Mouse (Mus musculus) megakaryocyte progenitor cell, adult 5-6 weeks (primary cell): Measurements from ENCODE around the gene Armc2. TPM values are rescaled to one million over a fixed set of nuclear protein-coding genes. Genes with fewer than 3 reads are reported as not detected.

Experiments used
- ATAC-seq: replicated peaks from 2 replicates; pipeline ENCODE4 v1.8.0; 2016; ENCODE audit warnings: mild to moderate bottlenecking, moderate TSS enrichment, inconsistent platforms; ENCODE audit not compliant: poor library complexity
- total RNA-seq, 2 experiments: library from RNA; stranded (forward) in 1 of 2; stranded (reverse) in 1 of 2; fragments of 157-497, 149-512 nt in 1 of 2; fragments of 200-1000 nt in 1 of 2; gene quantifications; 2 replicates each; pipeline versions ENCODE4 v1.2.3 to v1.2.4; 2015 to 2017

Gene Armc2
- total RNA-seq, 2 experiments from 2014 or later: 0.46 to 1.7 TPM

DNA sequence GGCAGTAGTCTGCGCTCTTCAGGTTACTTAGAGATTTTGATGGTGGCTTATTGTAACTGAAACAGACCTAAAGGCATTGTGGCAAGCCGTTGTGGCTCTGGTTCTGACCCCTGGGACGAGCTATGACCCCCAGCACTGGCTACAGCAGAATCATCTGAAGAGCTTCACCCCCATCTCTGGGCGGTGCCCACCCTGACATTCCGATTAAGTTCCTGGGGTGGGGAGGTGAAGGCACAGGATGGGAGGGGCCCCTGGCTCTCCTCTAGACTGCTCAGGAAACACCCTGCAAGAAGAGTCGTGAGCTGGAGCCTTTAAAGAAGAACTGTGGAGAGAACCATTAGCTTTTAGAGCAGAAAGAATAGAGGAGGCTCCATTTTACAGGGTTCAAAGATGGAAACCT lies 6.2 kb upstream of the Armc2 start:
- ATAC-seq: no peak

DNA sequence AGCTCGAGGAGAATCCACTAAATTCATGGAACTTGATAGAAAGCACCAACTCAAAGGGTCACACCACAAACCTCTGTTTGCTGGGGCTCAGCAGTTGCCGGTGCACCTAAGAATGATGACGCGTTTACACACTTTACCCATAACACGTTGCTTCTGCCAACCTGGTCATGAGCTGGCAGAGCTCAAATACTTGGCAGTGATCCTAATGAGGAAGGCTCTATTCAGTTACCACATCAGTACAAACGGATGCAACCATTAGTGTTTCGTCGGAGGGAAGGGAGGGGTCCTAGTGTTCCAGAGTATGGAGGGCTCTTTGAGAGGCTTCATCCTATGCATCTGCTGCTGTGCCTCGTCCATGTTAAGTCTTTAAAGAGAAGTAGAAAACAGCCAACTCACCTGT lies 3.3 kb upstream of the Armc2 start:
- no peak; the same call in 1 of the 2 replicates for ATAC-seq

DNA sequence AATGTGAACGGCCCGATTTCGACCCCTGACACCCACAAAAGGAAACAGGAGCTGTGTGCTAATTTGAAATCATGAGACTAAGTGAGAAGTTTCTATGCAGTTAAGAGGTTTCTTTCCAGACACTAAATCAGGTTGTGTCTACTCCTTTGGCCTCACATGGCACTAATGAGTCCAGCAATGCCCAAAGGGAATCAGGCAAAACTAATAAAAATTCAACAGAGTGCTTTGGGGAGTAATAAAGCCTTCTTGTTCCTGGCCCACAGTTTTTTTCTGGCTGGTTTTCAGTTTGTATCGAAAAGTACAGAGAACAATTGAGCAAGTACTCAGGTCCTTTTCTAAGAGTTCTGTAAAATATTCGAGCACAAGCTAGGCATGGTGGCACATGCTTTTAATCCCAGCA lies 4.2 kb downstream of the Armc2 start:
- no peak for ATAC-seq

GRCm38 (mm10) chr10:42010761-42011435 lies 7.3 kb downstream of the Armc2 start:
- ATAC-seq: no peak

GRCm38 (mm10) chr10:42005259-42005658 lies 13.0 kb downstream of the Armc2 start:
- ATAC-seq: 0 out of 2 replicates have a peak, but pooled peaks have one; percentile 17

DNA sequence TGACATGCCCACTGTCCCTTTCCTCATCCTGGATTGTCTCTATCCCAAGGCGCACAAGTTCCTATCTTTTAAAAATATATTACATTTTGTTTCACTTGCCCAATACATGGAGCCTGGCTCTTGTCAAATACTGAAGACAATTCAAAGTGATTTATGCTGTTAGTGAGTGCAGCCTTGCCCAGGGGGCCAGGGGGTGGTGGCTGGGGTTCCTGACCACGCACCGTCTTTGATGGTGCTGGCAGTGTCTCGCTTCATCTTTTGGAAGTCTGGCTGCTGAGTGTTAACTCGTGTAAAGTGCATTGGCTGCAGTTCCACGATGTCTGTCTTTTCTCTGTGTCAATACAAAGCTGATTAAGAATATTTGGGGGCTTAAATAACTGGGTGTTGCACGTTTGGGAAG lies 13.6 kb downstream of the Armc2 start:
- no peak for ATAC-seq

DNA sequence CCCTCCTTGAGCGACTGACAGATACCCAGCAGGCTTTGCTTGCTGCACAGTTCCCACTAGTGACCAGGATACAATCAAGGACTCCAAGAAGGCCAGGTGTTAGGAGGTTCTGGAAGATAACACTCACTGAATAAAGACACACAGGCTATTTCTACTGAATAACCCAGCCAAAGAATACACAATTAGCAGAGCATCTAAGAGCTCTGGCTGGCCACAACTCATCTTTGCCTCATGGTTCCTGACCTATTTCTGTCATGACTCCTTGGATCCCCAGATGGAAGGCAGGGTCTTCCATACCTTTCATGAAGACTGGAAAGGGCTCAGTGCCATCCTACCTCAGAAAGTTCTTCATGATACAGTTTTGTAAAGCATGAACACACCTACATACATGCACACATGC lies 14.2 kb downstream of the Armc2 start:
- no peak for ATAC-seq

DNA sequence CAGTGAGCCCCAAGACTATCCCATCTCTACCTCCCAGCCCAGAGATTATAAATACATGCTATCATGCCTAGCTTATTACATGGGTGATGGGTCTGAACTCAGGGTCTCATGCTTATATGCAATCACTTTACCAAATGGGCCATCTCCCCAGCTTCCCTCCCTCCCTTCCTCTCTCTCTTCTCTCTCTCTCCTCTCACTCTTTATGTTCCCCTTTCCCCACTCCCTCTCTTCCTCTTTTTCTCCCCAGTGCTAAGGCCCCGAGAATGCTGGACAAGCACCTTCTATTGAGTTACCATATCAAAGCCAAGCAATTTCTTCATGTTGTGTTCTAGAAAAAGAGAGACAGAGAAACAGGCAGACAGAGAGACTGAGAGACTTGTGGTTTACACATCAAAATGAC lies 14.7 kb downstream of the Armc2 start:
- ATAC-seq: peak; percentile 69

- ATAC-seq: no peak
Measured at GRCm38 (mm10) chr10:42002436-42002835, 15.8 kb downstream of the Armc2 start.

DNA sequence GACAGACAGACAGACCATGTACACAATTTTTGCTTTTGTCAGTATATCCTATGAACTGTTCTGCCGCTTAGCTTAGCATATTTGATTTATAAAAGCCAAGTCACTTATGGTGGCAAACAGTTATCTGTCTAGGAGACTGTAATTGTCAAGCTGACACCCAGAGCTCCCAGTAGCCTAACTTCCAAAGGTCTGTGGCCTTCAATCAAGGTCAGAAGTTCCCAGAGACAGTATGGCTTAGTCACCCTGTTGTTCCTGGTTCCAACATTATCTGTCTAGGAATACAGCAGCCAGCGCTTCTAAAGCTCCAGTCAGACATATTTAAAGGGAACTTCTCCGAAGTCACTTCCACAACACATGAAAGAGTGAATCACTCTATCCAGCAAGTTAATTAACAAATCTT lies 17.0 kb downstream of the Armc2 start:
- no peak for ATAC-seq

GRCm38 (mm10) chr10:41997691-41998178 lies 20.5 kb downstream of the Armc2 start:
- ATAC-seq: no peak

DNA sequence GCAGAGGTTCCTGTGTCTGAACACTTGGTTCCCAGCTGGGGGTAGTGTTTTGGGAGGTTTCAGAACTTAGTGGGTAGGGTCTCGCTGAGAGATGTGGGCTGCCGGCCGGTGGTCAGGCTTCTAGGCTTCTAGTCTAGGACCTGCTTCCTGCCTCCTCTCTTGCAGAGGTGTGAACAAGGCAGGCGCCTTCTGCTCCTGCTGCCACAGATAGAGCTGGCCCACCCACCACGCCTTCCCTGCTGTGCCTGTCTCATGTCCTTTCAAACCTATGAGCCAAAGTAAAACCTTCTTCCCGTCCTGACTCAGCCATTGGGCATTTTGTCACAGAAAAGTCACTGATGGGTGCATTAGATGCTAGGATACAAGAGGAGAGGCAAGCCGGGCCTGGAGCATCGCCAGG lies 22.1 kb downstream of the Armc2 start:
- no peak for ATAC-seq

DNA sequence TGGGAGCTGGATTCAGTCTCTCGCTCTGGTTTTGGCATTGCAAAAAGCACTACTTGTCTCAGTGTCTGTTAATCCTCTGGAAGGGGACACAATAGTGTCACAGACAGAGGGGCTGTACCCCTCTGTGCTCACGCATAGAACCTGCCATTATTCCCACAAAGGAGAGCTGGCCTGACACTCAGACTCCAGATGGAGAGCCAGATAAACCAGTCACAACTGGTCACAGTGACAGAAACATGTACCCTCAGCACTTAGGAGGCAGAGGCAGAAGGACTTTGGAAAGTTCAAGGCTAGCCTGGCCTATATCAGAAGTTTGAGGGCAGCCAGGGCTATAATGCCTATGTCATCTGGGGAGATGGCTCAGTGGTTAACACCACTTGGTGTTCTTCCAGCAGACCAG lies 23.2 kb downstream of the Armc2 start:
- ATAC-seq: no peak

- ATAC-seq: no peak
Measured at GRCm38 (mm10) chr10:41994578-41994977, 23.7 kb downstream of the Armc2 start.

- ATAC-seq: no peak
Measured at GRCm38 (mm10) chr10:41992059-41992440, 26.2 kb downstream of the Armc2 start.

GRCm38 (mm10) chr10:41991364-41992058 lies 26.7 kb downstream of the Armc2 start:
- no peak for ATAC-seq

GRCm38 (mm10) chr10:41990896-41991295 lies 27.3 kb downstream of the Armc2 start:
- ATAC-seq: no peak

DNA sequence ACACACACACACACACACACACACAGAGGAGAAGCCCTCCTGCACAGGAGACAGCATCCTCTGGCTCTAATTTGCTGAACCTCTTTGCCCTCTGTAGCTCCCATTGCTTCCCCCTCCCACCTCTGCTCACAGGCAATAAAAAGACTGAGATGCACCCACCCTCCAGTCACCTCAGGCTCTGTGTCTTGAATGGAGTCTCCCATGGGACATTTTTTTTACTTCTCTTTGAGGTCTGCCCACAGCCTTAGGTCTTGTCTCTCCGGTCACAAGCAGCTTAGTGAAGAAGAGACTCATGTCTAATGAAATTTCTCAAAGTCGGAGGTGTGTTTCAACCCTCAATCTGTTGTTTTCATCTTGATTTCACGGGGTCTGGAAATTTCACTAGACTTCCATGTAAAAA lies 29.3 kb downstream of the Armc2 start:
- no peak for ATAC-seq

DNA sequence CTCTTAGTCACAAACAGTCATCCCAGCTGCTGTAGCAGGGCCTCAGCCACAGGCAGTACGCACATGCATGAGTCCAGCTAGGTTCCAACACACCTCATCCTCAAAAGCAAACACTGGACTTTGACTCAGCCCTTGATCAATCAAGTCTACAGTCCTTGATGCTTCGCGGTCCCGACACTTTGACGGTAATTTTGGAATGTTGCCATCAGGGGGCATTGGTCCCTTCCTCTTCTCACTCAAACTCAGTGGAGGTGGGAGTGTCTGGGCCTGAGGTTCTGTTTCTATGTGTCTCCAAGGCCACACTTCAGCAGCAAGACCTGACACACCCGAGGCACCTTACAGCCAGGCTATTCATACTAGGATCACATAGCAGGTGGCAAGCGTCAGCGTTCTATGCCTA lies 32.1 kb downstream of the Armc2 start:
- no peak for ATAC-seq

DNA sequence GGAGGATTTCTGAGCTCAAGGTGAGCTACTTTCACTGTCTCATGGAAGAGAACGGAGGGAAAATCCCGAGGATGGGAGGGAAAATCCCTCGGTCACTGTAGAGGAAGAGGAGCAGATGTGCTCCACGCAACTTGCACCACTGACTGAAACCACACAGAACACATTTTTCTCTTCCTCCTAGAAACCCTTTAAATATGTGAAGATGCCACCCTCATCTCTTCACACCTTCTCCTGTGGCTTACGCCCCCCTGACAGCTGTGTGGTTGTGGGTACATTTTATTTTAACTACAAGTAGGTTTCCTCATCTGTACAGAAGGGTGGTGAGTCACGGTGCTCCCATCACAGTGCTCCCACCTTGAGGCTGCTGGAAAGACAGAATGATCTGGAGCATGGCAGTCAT lies 34.0 kb downstream of the Armc2 start:
- ATAC-seq: no peak

GRCm38 (mm10) chr10:41982821-41983220 lies 35.4 kb downstream of the Armc2 start:
- ATAC-seq: no peak

DNA sequence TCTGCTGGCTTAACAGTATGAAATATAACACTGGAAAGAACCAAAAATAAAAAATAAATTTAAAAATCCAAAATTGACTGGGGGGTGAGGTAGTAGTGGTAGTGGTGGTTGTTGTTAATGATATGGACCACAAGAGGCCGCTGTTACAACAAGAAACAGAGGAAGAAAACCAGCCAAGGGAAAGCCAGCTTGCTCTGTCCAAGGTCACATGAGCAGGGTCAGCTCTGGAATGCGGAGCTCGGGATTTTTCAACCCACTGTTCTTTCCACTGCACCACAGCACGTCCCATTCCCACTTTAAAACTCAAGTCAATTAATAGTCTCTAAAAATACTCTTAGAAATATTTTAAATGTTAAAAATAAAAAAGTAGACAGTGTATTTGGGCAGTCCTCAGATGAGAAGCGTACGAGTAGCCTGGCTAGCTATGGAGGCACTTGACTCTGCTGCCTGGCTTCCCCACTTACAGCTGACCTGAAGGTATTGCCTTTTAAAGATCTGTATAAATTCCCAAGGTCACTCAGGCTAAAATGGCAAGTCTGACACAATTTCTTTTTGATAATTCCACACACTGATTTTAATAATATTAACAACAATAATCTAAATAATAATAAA lies 37.4 kb downstream of the Armc2 start:
- peak; percentile 93 for ATAC-seq
